9 mouse cellular contexts compared by ENCODE assay signal in the genomic region with DNA sequence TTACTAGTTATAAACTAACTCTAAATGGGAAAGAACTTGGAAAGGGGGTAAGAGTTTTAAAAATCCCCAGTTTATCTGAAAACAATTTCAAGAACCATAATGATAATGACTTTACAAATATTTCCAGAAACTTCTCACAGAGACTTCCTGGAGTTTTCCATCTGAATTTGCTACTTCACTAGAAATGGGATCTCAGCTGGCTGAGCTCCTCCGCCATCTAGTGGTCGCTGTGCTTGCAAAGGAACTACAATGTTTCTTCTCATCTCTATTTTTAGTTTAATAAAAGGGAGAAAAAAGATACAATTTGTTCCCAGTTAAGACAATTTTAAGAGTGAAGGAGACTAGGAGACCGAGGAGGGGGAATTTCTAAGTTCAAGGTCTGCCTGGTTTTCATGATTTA. TPM values are rescaled to one million over a fixed set of nuclear protein-coding genes. Genes with fewer than 3 reads are reported as not detected.
DNase-seq lines count a peak whose midpoint lies in the region; ATAC-seq and TF ChIP-seq lines count a peak whose summit lies in the region.
"Had no signal": no experiment of that assay in that cellular context is flagged by ENCODE, and none has a peak within 500 bp of the region (broad histone marks: within the 10 kb centered on the region; RNA-seq: fewer than 3 reads in every experiment).

No protein-coding gene starts in this region.

- H3K9ac ChIP-seq in midbrain, embryonic 11.5 days (ENCODE audit: low read length) = no peak overlapping the region
- H3K9ac ChIP-seq in midbrain, embryonic 15.5 days = no peak overlapping the region
- H3K9ac ChIP-seq in lung, postnatal 0 days (replicated peaks; ENCODE audit: low read depth) = no peak overlapping the region

- no peaks in the 10 kb centered on the region for H3K9me3 ChIP-seq in midbrain, embryonic 11.5 days (ENCODE audit: control insufficient read depth, low read length)
- H3K9me3 ChIP-seq in midbrain, embryonic 15.5 days = no peaks in the 10 kb centered on the region
- H3K9me3 ChIP-seq in lung, postnatal 0 days (ENCODE audit: low read length) = no peaks in the 10 kb centered on the region
- H3K9me3 ChIP-seq: megakaryocyte, embryonic 14.5 days had no signal

- no peak for TF ChIP-seq EP300 in lung, postnatal 0 days (IDR thresholded peaks at IDR 0.05)

- H3K27me3 ChIP-seq in midbrain, embryonic 11.5 days (ENCODE audit: control insufficient read depth, insufficient read depth, low read length) = no peaks in the 10 kb centered on the region
- no peaks in the 10 kb centered on the region for H3K27me3 ChIP-seq in midbrain, embryonic 15.5 days (replicated peaks)
- H3K27me3 ChIP-seq in lung, postnatal 0 days (replicated peaks; ENCODE audit: insufficient read depth, low read length) = no peaks in the 10 kb centered on the region
- H3K27me3 ChIP-seq: megakaryocyte, embryonic 14.5 days had no signal

- H3K4me3 ChIP-seq in midbrain, embryonic 11.5 days (ENCODE audit: low read depth, low read length) = no peak overlapping the region
- H3K4me3 ChIP-seq in midbrain, embryonic 15.5 days = no peak overlapping the region
- H3K4me3 ChIP-seq in lung, postnatal 0 days (ENCODE audit: low read depth, low read length) = no peak overlapping the region
- H3K4me3 ChIP-seq: megakaryocyte, embryonic 14.5 days had no signal

- peaks cover 12% of the 10 kb centered on the region for H3K36me3 ChIP-seq in midbrain, embryonic 11.5 days (ENCODE audit: control insufficient read depth, insufficient read depth, low read length)
- H3K36me3 ChIP-seq in midbrain, embryonic 15.5 days (replicated peaks) = peaks cover 58% of the 10 kb centered on the region
- H3K36me3 ChIP-seq in lung, postnatal 0 days (ENCODE audit: insufficient read depth, low read length) = peaks cover 32% of the 10 kb centered on the region

- 26% methylated on average over 3 of the region's 3 CpGs for WGBS in midbrain, embryonic 11.5 days
- 31% methylated on average over 3 of the region's 3 CpGs for WGBS in midbrain, embryonic 15.5 days
- WGBS in lung, postnatal 0 days = 16% methylated on average over 3 of the region's 3 CpGs

- DNase-seq in cerebellum, adult 9-10 months = peak; percentile 42
- no peak for DNase-seq in cerebellum, adult 9-11 months
- peak; percentile 88 for DNase-seq in midbrain, embryonic 11.5 days (ENCODE audit: low spot score, missing footprints)
- DNase-seq in c-Kit-positive CD71-positive TER-119-negative erythroid progenitor cells, embryonic 14.5 days (ENCODE audit: low read depth) = peak; percentile 45
- DNase-seq in kidney, adult 9 months = peak; percentile 75
- peak; percentile 85 for DNase-seq in lung, postnatal 0 days (ENCODE audit: low spot score)
- peak; percentile 65 for DNase-seq in testis, postnatal 14 days (ENCODE audit: low spot score)

- no peak overlapping the region for H3K4me2 ChIP-seq in midbrain, embryonic 11.5 days
- no peak overlapping the region for H3K4me2 ChIP-seq in midbrain, embryonic 15.5 days
- no peak overlapping the region for H3K4me2 ChIP-seq in lung, postnatal 0 days (replicated peaks; ENCODE audit: low read depth, low read length)

- no peaks in the 10 kb centered on the region for H3K4me1 ChIP-seq in midbrain, embryonic 11.5 days (ENCODE audit: control insufficient read depth, insufficient read depth, low read length)
- no peaks in the 10 kb centered on the region for H3K4me1 ChIP-seq in midbrain, embryonic 15.5 days
- H3K4me1 ChIP-seq in lung, postnatal 0 days (ENCODE audit: insufficient read depth, low read depth, low read length) = no peaks in the 10 kb centered on the region

- H3K27ac ChIP-seq in midbrain, embryonic 11.5 days (ENCODE audit: low read depth, low read length) = no peak overlapping the region
- H3K27ac ChIP-seq in midbrain, embryonic 15.5 days = no peak overlapping the region
- H3K27ac ChIP-seq in lung, postnatal 0 days (ENCODE audit: low read length) = no peak overlapping the region

- no peak for ATAC-seq in midbrain, embryonic 11.5 days (ENCODE audit: low FRiP score)
- no peak for ATAC-seq in midbrain, embryonic 15.5 days (replicated peaks)
- ATAC-seq in lung, postnatal 0 days = no peak

- peak; percentile 80 for TF ChIP-seq CTCF in lung, postnatal 0 days (IDR thresholded peaks at IDR 0.05)

RNA-seq across cellular contexts. Expression of gene Elf1, which starts 13.4 kb away (rescaled TPM):
- 5.9 and 8.3 TPM in 2 replicates for polyA plus RNA-seq in midbrain, embryonic 11.5 days (2014; fragmentation: Nextera tagmentation; extraction: Ambion mirVana)
- polyA plus RNA-seq in midbrain, embryonic 15.5 days (2015; fragmentation: Nextera tagmentation; extraction: Ambion mirVana) = 3.0 and 3.6 TPM in 2 replicates
- 21.0 and 25.7 TPM in 2 replicates for polyA plus RNA-seq in lung, postnatal 0 days (2015; fragmentation: Nextera tagmentation; extraction: Ambion mirVana)

RNA-seq across cellular contexts. Expression of gene Wbp4, which starts 13.7 kb away (rescaled TPM):
- polyA plus RNA-seq in midbrain, embryonic 11.5 days (2014; fragmentation: Nextera tagmentation; extraction: Ambion mirVana) = 61.1 and 62.4 TPM in 2 replicates
- 42.7 and 43.4 TPM in 2 replicates for polyA plus RNA-seq in midbrain, embryonic 15.5 days (2015; fragmentation: Nextera tagmentation; extraction: Ambion mirVana)
- 35.8 and 37.6 TPM in 2 replicates for polyA plus RNA-seq in lung, postnatal 0 days (2015; fragmentation: Nextera tagmentation; extraction: Ambion mirVana)

RNA-seq across cellular contexts. Expression of gene Kbtbd6, which starts 16.0 kb away (rescaled TPM):
- 4.6 and 5.1 TPM in 2 replicates for polyA plus RNA-seq in midbrain, embryonic 11.5 days (2014; fragmentation: Nextera tagmentation; extraction: Ambion mirVana)
- 1.7 and 1.9 TPM in 2 replicates for polyA plus RNA-seq in midbrain, embryonic 15.5 days (2015; fragmentation: Nextera tagmentation; extraction: Ambion mirVana)
- 0.36 TPM in 2 replicates for polyA plus RNA-seq in lung, postnatal 0 days (2015; fragmentation: Nextera tagmentation; extraction: Ambion mirVana)

RNA-seq across cellular contexts. Expression of gene Kbtbd7, which starts 41.3 kb away (rescaled TPM):
- polyA plus RNA-seq in midbrain, embryonic 11.5 days (2014; fragmentation: Nextera tagmentation; extraction: Ambion mirVana) = 18.4 and 20.2 TPM in 2 replicates
- polyA plus RNA-seq in midbrain, embryonic 15.5 days (2015; fragmentation: Nextera tagmentation; extraction: Ambion mirVana) = 21.3 and 22.6 TPM in 2 replicates
- 5.8 TPM in 2 replicates for polyA plus RNA-seq in lung, postnatal 0 days (2015; fragmentation: Nextera tagmentation; extraction: Ambion mirVana)
